Mouse (Mus musculus): ENCODE data around the gene Vmac. TPM values are rescaled to one million over a fixed set of nuclear protein-coding genes. Genes with fewer than 3 reads are reported as not detected.

Vmac gene
- polyA plus RNA-seq, 1 experiment, result 13.7 TPM

DNA sequence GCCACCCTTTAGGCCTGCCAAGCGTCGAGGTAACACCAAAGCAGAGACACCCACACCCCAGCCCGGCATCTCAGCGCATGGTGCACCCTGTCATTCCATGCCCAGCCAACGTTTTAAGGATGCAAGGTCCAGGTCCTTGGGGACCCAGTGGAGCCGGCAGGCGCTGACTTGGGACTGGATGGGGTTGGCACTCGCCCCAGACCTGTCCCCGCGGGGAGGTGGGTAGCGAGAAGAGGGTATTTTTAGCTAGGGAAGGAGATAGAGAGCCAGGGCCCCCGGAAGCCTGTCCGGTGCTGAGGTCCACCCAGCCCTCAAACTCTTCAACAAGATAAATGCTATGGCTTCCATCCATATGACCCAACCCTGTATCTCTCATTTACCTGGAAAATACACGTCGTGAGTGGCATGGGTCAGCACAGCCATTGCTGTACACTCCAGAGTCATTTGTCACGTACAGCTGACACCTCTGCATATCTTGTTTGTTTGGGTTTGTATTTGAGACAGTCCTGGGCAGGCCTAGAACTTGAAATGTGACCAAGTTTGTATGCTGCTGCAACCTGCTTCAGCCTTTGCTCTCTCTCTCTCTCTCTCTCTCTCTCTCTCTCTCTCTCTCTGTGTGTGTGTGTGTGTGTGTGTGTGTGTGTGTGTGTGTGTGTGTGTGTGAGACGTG, 22.4 kb upstream of the Vmac start:
- no peaks in the 10 kb centered on the region for H3K4me1 ChIP-seq (ENCODE audit: control insufficient read depth, insufficient read depth, low read length)
- H3K4me3 ChIP-seq (ENCODE audit: insufficient read depth, low read length), result no peak overlapping the region
- no peak overlapping the region for H3K27ac ChIP-seq (ENCODE audit: insufficient read depth, low read depth, low read length)
- TF ChIP-seq CTCF (IDR thresholded peaks at IDR 0.05; ENCODE audit: low read depth, low read length) (no peak), POLR2A (IDR thresholded peaks at IDR 0.05; ENCODE audit: borderline replicate concordance, low read depth, low read length) (no peak)

DNA sequence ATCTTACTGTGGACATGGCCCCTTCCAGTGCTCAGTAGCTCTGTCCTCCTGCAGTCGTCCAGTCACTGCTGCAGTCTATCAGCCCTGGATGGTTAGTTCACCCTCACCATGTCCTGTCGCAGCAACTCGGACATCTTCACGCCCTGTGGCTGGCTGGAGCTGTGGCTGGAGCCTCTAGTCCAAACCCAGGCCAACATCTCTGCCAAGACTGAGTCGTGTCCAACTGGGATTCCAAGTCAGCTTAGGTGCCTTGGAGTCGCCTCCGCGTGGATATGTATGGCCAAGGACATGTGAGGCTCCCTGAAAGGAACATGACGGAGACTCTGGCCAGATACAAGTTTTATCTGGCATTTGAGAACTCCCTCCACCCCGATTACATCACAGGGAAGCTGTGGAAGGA, 20.4 kb upstream of the Vmac start:
- H3K4me3 ChIP-seq (ENCODE audit: insufficient read depth, low read length), result no peak overlapping the region
- no peak overlapping the region for H3K27ac ChIP-seq (ENCODE audit: insufficient read depth, low read depth, low read length)
- H3K4me1 ChIP-seq (ENCODE audit: control insufficient read depth, insufficient read depth, low read length), result no peaks in the 10 kb centered on the region
- TF ChIP-seq POLR2A (IDR thresholded peaks at IDR 0.05; ENCODE audit: borderline replicate concordance, low read depth, low read length), result no peak
- TF ChIP-seq CTCF (IDR thresholded peaks at IDR 0.05; ENCODE audit: low read depth, low read length), result no peak

DNA sequence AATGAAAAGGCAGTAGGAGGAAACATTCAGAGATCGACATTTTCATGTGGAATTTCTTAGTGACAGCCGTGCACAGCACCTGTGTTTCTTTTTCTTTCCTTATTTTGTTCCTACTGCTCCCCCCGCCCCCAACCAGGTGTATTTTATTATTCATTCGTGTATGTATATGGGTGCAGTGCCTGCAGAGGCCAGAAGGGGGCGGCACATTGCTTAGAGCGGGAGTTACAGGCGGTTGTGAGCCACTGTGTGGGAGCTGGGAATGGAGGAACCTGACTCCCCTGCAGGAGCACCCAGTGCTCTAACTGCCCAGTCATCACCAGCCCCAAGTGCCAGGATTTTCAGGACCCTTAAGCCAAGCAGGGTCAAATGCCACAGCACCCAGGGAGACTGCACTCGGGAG, 18.7 kb upstream of the Vmac start:
- Histone ChIP-seq H3K4me3 (ENCODE audit: insufficient read depth, low read length) (no peak overlapping the region), H3K4me1 (ENCODE audit: control insufficient read depth, insufficient read depth, low read length) (no peaks in the 10 kb centered on the region), H3K27ac (ENCODE audit: insufficient read depth, low read depth, low read length) (no peak overlapping the region)
- TF ChIP-seq CTCF (IDR thresholded peaks at IDR 0.05; ENCODE audit: low read depth, low read length) (no peak; the same call in 1 of the 2 replicates), POLR2A (IDR thresholded peaks at IDR 0.05; ENCODE audit: borderline replicate concordance, low read depth, low read length) (no peak)

DNA sequence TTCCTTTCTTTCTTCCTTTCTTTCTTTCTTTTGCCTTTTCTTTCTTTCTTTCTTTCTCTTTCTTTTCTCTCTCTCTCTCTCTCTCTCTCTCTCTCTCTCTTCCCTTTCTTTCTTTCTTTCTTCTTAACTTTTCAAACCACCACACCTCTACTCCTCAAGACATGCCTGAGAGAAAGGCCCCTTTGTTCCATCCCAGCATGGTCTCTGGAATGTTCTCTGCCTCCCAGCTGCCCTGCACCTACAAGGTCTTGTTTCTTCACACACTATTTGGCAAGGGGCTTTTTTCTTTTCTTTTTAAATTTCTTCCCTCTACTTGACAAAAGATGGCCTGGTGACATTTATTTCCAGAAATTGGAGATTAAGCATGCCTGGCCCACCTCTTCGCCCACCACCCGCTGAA, 11.8 kb upstream of the Vmac start:
- Histone ChIP-seq H3K27ac (ENCODE audit: insufficient read depth, low read depth, low read length) (no peak overlapping the region), H3K4me3 (ENCODE audit: insufficient read depth, low read length) (no peak overlapping the region), H3K4me1 (ENCODE audit: control insufficient read depth, insufficient read depth, low read length) (no peaks in the 10 kb centered on the region)
- TF ChIP-seq POLR2A (IDR thresholded peaks at IDR 0.05; ENCODE audit: borderline replicate concordance, low read depth, low read length), result no peak
- no peak for TF ChIP-seq CTCF (IDR thresholded peaks at IDR 0.05; ENCODE audit: low read depth, low read length)

DNA sequence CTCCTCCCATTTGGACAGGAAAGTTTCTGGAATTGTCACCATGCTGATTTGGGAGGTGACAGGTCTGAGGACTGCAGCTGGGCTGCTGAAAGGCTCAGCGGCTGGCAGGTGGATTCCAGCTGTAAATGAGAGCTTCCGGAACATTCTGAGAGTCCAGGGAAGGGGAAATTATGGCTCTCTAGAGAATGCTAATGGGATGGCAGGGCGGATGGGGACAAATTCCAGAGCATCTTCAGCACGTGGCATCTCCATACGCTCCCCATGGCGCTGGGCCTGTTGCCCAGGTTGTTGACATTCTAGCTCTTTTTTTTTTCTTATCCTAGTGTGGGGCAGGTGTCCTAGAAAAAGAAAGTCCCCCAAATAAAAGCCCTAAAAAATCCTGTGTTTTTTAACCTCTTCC, 11.3 kb upstream of the Vmac start:
- Histone ChIP-seq H3K27ac (ENCODE audit: insufficient read depth, low read depth, low read length) (no peak overlapping the region), H3K4me3 (ENCODE audit: insufficient read depth, low read length) (no peak overlapping the region), H3K4me1 (ENCODE audit: control insufficient read depth, insufficient read depth, low read length) (no peaks in the 10 kb centered on the region)
- TF ChIP-seq POLR2A (IDR thresholded peaks at IDR 0.05; ENCODE audit: borderline replicate concordance, low read depth, low read length) (no peak), CTCF (IDR thresholded peaks at IDR 0.05; ENCODE audit: low read depth, low read length) (no peak)

DNA sequence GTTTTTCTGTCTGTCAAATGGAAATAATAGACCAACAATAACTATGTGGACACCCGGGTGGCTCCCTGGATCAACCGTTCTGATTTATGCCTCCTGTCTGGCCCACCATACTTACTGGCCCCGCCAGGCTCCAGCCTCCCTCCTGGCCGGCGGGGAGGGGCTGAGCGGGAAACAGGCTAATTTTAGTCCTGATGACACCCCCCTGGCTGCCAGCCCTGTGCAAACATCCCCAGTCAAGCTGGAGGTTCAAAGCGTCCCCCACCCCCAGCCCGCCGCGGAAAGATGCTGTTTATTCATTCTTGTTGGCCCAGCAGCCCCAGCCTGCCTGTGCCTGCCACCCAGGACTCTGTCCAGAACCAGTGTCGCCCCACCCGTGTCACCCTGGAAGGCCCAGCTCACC, 10.3 kb upstream of the Vmac start:
- TF ChIP-seq CTCF (IDR thresholded peaks at IDR 0.05; ENCODE audit: low read depth, low read length), result no peak
- no peak for TF ChIP-seq POLR2A (IDR thresholded peaks at IDR 0.05; ENCODE audit: borderline replicate concordance, low read depth, low read length)
- Histone ChIP-seq H3K4me3 (ENCODE audit: insufficient read depth, low read length) (no peak overlapping the region), H3K27ac (ENCODE audit: insufficient read depth, low read depth, low read length) (no peak overlapping the region), H3K4me1 (ENCODE audit: control insufficient read depth, insufficient read depth, low read length) (no peaks in the 10 kb centered on the region)

DNA sequence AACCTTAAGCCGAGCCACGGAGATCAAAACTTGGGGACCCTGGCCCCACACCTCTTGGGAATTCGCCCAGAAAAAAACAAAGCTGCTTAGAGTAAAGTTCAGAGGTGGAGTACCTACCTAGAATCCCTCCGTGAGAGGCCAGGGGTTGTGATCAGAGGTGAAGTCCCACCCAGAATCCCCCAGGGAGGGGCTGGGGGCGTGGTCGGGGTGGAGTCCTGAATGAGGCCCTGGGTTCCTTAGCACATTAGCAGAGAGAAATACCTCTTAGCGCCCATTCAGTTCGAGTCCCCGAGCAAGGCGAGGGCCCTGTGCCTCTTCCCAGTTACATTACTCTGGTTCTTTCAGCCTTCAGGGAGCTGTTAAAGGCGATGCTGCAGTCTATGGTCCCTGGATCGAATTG, 9.8 kb upstream of the Vmac start:
- Histone ChIP-seq H3K4me3 (ENCODE audit: insufficient read depth, low read length) (no peak overlapping the region), H3K4me1 (ENCODE audit: control insufficient read depth, insufficient read depth, low read length) (no peaks in the 10 kb centered on the region), H3K27ac (ENCODE audit: insufficient read depth, low read depth, low read length) (no peak overlapping the region)
- TF ChIP-seq POLR2A (IDR thresholded peaks at IDR 0.05; ENCODE audit: borderline replicate concordance, low read depth, low read length), result no peak
- no peak for TF ChIP-seq CTCF (IDR thresholded peaks at IDR 0.05; ENCODE audit: low read depth, low read length)

DNA sequence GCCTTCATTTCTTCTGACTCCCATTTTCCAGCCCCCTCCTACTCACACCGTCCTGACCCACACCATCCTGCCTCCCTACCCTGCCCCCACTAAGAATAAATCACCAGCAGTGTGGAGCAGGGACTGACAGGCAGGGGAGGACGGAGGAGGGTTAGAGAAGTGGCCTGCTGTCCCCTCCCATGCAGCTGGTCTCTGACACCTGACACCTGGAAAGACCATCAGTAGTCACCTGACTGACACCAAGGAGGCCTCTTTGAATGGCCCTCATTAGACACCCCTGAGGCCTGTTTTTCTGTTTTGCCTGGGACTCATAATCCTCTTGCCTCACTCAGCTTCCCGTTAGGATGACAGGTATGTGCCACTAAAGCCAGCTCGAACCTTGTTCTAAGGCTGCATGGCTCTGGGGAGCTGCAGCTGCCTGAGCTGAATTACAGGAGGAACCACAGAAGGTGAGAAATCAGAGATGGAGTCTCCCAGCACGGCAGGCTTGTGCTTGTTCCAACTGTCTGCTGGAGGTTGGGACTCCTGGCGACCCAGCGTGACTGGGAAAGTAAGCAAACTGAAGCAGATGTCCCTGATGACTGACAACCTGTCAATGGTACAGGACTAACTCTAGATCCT, 9.3 kb upstream of the Vmac start:
- TF ChIP-seq POLR2A (IDR thresholded peaks at IDR 0.05; ENCODE audit: borderline replicate concordance, low read depth, low read length) (no peak), CTCF (IDR thresholded peaks at IDR 0.05; ENCODE audit: low read depth, low read length) (no peak)
- H3K4me1 ChIP-seq (ENCODE audit: control insufficient read depth, insufficient read depth, low read length), result no peaks in the 10 kb centered on the region
- no peak overlapping the region for H3K4me3 ChIP-seq (ENCODE audit: insufficient read depth, low read length)
- no peak overlapping the region for H3K27ac ChIP-seq (ENCODE audit: insufficient read depth, low read depth, low read length)

DNA sequence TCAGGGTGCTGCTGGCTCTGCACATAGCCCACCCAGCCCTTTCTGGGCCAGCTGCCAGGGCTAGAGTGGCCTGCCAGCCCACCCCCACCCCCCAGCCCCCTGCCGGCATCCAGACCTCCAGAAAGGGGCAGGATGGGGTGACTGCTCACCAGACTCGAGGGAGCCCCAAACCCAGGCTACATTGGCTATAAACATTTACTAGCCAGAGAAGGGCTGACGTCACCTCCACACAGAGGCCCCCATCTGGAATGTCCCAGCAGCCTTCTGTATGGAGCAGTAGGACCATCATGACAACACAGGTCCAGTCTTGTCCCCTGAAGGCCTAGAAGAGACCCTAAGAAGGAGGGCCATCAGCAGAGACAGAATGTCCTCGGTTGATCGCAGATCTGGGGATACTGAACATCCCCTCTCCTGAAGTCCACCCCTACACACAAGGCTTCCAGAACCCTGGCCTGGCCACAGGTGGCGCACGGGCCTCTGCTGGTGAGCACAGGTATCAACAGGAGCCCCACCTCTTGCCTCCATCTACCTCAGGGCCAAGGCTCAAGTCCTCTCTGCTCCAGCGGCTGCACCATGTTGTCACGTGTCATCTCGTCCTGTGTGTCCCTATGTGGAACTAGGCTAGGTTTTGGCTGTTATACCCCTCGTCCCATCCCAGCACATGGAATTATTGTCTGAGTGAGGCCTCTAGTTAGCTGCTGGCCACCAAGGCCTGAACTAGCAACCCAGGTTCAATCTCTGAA, 5.8 kb upstream of the Vmac start:
- TF ChIP-seq CTCF (IDR thresholded peaks at IDR 0.05; ENCODE audit: low read depth, low read length) (no peak), POLR2A (IDR thresholded peaks at IDR 0.05; ENCODE audit: borderline replicate concordance, low read depth, low read length) (no peak)
- no peak overlapping the region for H3K4me3 ChIP-seq (ENCODE audit: insufficient read depth, low read length)
- no peak overlapping the region for H3K27ac ChIP-seq (ENCODE audit: insufficient read depth, low read depth, low read length)
- H3K4me1 ChIP-seq (ENCODE audit: control insufficient read depth, insufficient read depth, low read length), result peaks cover 8% of the 10 kb centered on the region

DNA sequence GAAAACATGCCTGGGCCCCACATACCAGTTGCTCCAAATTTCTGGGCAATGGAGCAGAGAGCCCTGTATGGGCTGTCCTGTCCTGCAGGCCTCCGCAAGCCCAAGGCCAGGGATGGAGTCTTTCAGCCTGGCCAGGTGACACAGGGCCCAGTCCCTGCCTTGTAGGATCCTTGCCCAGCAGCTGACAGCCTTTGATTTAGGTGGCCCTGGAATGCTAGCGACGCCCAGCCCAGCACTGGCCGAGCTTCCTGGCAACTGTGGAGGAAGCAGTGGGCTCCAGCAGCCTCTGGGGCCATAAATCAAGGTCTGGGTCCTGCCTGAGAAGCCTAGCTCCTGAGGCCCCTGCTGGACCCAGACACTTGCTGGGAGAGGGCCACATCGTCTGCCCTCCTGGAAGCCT, 4.6 kb upstream of the Vmac start:
- Histone ChIP-seq H3K4me1 (ENCODE audit: control insufficient read depth, insufficient read depth, low read length) (peaks cover 10% of the 10 kb centered on the region), H3K27ac (ENCODE audit: insufficient read depth, low read depth, low read length) (no peak overlapping the region), H3K4me3 (ENCODE audit: insufficient read depth, low read length) (no peak overlapping the region)
- no peak for TF ChIP-seq POLR2A (IDR thresholded peaks at IDR 0.05; ENCODE audit: borderline replicate concordance, low read depth, low read length)
- TF ChIP-seq CTCF (IDR thresholded peaks at IDR 0.05; ENCODE audit: low read depth, low read length), result no peak
